Mouse (Mus musculus) lung, postnatal 36 days (tissue): Measurements from ENCODE around the gene Sftpd.

Experiments used
- DNase-seq: peaks from one replicate; pipeline ENCODE4 v3.0.0; 2022; ENCODE audit warnings: mixed read lengths

Sftpd gene

DNA sequence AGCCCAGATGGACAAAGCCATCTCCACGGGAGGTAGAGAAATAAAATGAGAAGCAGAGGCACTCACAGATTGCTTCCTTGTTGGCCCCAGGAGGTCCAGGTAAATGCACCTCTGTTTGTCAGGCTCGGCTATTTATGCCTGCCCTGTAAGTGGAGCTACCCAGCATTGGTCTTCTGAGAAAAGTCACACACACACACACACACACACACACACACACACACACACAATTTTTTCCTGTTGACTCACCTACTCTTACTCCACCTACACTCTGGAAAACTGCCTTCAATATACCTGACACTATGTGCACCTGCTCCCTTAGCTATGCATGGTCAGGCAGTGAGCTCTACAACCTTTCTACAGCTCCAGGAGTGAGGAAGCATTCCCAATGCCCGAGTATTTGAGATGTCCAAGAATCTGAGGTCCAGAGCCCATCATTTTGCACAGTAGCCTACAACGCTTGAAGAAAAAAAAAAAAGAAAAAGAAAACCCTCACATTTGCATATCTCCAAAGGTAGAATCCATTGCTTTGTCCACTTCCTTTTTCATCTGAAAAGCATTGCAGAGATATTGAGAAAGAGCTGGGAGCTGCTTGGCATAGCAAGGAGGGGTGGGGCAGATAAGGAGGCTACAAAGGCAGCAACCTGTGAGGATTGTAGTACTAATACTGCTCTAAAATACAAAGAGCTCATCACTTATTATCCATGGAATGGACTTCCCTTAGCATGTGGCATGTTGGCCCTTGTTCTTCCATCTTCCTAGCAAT lies at the start of gene Sftpd:
Sftpd (minus strand) TSS at position 91 of the 763 bp plus-strand sequence.
- peak; percentile 66 for DNase-seq

DNA sequence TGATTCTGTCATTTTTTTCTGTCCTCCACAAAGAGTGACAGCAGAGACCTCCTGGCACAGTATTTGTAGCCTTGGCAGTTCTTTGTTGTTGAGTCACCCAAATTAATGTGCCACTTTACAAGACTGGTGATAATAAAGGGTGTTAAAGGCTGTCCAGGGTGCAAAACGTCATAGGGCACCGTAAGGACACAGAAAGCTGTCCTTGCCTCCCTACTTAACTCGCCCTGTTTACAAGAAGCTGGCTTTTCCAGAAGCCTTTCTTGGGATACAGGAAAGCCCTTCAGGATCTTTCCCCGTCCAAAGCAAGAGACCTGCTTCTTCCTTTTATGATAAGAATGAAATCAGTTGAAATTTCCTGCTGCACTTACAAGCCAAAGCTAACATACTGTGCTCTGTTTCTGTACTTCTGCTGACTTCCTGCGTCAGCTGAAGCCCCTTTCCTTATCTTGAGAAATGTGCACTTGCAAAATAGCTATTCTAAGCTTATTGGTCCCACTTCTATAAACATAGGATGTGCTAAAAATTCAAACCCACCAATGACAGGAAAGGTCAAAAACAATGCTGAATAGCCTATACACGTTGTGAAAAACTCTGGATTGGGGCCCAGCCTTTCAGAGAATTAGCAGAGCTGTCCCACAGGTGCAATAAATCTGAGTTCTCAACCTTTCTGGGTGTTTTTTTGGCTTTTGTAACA lies 13.2 kb upstream of the Sftpd start:
- peak; percentile 28 for DNase-seq

DNA sequence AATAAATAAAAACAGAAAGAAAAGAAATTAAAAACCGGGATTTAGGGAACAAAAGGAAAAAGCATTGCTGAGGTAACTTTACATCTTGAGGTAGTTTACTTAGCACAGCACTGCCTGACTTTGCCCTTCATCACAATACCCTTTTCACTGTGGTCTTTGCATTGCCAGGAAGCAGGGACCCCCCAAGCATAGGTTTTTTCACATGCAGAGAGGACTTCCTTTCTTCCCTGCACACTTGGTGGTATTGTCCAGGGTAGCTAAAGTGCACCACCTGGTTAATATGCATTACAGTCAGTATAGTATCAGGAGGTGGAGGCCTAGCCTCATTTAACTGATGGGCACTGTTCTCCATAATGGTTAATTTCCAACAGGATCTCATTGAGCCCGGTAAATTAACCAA lies 4.5 kb upstream of the Sftpd start:
- DNase-seq: no peak

DNA sequence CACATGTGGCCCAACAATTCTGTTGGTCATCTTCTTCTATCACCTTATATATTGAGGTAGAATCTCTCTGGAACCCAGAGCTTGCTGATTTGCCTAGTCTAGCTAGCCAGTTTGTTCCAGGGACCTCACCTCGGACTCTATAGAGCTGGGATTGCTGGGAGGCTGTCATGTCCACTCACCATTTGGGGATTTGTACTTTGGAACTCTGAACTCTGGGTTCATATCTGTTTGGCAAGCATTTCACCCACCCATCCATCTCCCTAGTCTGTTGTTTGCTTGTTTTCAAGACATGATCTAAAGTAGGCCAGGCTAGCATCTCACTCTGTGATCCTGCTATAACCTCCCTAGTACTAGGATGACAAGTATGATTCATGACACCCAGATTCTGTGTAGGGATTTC lies 10.1 kb downstream of the Sftpd start:
- DNase-seq: no peak

DNA sequence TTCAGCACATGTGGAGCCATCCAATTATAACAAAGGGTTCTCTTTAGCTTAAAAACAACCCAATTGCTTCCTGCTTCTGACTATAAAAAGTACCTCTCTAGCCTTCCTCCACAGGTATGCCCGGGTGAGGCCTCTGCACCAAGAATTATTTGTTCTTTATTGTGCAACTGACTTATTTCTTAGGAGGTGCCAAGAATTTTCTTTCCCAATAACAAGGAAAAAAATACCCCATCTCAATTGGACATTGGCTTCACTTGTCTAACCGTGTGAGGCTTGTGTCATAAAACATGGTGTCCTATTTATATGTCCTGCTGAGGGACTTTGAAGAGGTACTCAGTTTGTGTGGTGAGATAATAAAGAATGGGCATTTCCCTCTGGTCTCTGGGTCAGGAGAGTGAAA lies 14.4 kb downstream of the Sftpd start:
- peak; percentile 53 for DNase-seq

DNA sequence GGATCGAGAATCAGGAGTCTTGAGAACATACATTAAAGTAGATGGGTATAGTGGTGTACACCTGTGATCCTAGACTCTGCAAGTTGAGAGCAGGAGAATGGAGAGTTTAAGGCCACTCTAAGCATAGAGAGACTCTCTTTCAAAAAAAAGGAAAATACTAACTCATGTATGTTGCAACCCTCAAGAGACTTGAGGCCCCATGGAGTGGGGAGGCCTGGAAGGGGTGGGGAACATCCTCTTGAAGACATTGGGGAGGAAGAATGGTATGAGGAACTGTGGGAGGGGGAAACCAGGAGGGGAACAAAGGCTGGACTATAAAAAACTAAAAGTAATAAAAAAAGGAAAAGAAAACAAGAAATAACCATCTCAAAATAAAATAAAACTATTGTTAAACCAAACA lies 16.4 kb downstream of the Sftpd start:
- peak; percentile 54 for DNase-seq

DNA sequence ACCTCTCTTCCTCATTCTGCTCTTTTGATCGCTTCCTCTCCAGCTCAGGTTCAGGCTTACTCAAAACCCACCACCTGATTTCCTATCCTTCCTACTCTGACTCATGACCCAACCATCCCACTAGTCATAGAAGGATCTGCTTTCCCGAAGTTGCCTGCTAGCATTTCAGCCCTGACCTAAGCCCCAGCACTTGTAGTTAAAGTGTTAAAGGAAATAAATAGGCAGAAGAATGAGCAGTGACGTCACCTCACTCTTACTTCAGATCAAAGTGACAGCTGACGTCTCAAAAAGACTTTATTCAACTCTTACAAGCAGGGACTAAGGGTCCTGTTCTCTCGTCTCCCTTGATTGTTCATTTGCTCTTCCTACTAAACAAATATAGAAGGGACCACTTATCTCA lies 17.7 kb downstream of the Sftpd start:
- DNase-seq: peak; percentile 59

DNA sequence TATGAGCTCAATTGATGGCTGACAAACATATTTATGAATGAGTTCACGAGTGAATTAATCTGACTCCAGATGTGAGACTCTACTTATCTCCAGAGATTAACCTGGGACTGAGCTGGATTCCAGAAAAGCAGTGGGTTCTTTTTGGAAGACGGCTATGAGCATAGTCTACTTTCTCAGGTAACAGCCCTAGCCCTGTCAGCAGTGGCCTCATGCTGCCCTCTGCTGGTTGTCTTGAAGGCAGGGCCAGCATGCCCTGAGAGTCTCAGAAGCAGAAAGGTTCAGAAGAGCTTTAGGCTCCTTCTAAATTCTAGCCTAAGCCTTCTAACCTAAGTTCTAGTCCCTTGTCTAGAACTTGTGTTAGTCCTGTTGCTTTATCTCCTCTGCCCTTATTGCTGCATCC lies 22.3 kb downstream of the Sftpd start:
- peak; percentile 75 for DNase-seq

DNA sequence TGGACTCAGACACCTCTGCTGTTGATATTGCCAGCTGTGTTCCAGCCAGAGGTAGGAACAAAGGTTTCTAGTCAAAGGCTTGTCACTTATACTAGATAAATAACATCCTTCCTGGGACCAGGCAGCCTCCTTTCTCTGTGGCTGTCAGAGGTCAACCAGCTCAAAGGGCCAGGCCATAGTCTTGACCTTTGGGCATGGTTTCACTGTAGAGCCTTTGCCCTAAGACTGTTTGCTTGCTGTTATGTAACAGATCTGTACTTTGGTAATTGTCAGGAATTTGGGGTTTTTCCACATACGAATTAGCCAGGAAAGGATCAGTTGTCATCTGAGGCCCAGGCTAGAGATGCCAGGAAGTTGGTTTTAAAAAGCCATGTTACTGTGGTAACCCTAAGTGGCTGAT lies 24.2 kb downstream of the Sftpd start:
- peak; percentile 71 for DNase-seq

DNA sequence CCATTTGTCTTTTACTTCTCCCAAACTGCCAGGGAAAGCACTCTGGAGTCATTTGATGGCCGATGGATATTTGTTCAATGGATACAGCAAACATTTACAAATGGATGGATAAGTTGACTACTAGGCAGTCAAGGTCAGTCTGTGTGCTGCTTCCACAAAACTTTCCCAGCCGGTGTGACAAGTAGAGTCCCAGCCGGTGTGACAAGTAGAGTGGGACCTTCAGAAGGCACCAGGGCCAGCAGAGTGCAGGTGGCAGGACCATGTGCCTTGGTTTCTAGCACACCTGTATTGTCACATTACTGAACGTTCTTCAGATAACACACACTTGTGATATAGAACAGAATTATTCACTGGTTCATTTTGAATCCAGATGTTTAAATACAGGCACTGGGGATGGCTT lies 24.9 kb downstream of the Sftpd start:
- DNase-seq: peak; percentile 30

DNA sequence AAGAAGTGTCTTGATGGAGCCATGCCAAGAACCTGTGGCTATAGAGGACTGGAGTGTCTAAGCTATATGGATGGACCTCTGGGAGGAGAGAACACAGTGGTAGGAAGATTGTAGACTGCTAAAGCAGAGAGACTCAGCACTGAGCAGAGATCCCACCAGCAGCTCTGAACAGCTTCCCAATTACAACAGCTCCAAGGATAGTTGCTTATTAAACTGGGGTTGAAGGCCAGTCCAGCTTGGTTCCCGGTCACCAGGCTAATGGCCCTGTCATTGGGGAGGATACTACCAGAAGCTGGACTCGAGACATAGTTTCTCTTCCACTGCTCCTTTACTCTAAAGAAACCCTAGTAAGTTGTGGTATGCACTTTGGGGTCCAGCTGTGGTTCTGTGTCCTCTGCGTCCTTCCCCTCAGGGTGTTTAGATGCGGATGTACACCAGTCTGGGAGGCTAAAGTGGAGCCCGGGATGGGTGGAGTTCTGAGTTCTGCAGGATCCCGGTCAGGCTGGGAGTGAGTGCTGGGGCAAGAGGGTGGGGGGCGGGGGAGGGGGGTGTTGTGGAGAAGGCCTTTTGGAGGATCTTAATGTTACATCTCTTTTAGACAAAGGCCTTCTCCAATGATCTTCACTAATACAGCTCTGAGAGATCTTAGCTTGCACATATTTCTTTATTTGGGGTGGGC lies 33.6 kb downstream of the Sftpd start, which contains the start of gene Mbl1:
Mbl1 (plus strand) TSS at position 239 of the 679 bp plus-strand sequence.
- DNase-seq: no peak

DNA sequence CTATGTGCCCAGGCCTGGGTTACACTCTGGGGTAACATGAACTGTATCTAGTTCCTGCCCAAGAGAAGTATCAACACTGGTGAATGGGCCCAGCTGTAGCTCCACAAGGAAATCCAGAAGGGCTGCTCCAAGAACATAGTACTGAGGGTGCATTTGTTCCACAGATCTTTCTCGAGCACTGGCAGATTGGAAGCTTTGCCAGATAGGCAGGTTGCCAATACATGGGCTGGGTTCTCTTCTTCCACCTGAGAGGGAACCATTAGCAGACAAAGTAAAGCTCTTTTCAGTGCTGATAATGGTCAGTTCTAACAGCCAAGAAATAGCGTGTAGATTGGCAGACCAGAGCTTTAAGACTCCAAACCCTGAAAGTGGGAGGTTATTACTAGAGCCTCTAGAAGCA lies 37.6 kb downstream of the Sftpd start:
- peak; percentile 84 for DNase-seq

DNA sequence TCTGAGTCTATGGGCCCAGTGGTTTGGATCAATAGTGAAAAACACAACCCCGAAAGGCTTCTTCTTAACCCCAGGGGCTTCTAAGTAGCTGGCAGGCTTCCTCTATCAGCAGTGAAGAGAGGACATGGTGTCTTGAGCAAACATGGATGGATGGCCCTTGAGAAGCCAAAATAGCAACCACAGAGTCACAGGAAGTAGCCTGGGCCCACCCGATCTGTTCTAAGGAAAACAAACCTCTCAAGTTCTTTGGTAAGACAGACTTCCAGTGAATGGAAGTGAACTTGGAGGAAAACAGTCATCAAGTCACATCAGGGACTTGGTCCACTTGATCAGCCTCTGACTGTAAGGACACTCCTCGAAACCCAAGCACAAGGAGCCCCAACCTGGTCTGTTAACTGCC lies 38.0 kb downstream of the Sftpd start:
- DNase-seq: peak; percentile 82

DNA sequence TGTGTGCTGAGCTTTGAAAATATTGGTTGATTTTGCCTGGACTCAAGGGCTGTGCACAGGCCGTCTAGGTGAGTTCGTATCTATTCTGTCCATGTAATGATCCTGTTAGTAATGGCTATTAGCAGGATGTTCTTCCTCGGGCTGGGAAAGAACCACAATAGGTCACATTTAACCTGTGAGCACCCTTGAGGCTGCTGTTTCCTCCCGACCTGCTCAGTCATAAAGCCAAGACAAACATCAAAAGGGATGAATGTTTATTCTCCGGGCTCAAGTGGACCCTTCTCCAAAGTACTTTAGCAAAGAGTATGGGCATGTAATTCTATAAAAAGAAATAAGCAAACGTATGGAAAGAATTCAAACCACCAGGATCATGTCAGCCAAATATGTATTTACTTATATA lies 38.9 kb downstream of the Sftpd start:
- peak; percentile 87 for DNase-seq

DNA sequence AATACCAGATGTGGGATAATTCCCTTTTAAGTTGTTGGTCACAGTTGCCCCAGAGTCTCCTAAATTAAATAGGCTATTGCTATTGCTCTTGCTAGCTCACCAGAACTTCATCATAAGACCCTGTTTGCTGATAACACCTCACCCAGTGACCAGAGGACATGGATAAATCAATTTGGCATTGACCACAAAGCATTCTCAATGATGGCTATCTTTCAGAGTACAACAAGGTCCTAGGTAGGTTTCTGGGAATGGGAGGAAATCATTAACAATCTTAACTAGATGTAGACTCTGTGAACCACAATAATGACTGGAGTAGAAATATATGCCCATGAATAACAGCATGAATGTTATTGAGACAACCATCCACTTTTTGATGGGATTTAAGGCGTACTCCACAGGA lies 44.3 kb downstream of the Sftpd start:
- DNase-seq: no peak

DNA sequence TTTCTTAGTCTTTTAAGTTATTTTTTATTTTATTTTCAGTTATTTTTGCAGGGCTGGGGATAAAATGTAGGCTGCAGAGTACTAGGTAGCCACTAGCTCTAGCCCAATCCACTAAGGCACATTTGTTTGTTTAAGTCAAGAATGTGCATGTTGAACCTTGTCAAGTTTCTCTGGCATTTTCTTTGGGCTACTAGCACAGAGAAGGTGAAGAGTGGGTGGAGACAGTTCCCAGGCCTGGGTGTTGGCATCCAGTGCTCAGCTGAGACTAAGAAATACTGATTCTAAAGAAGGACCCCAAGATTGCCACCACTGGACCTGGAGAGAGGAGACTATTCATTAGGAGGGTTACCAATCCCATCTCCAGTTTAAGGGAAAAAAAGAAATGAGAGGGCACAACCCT lies 47.9 kb downstream of the Sftpd start:
- DNase-seq: peak; percentile 66

DNA sequence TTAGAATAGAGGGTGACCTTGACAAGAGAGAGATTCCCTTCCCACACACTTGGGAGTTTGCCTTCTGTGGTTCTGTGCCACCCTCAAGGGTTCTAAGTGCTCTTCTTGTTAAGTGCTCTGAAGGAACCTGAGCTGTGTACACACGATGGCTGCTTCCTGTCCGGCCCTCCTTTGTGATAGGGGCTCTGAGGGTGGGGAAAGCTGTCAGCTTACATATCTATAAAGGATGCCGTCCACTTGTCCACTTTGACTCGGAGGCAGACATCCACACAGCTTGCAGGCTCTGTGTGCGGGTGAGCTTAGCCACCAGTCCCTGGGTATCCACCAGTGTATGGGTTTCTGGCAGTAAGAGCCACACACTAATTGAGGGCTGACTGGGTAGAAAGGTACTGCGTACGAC lies 53.4 kb downstream of the Sftpd start, which contains the start of gene Sftpa1:
Sftpa1 (plus strand) TSS at position 243 of the 400 bp plus-strand sequence.
- DNase-seq: peak; percentile 81

DNA sequence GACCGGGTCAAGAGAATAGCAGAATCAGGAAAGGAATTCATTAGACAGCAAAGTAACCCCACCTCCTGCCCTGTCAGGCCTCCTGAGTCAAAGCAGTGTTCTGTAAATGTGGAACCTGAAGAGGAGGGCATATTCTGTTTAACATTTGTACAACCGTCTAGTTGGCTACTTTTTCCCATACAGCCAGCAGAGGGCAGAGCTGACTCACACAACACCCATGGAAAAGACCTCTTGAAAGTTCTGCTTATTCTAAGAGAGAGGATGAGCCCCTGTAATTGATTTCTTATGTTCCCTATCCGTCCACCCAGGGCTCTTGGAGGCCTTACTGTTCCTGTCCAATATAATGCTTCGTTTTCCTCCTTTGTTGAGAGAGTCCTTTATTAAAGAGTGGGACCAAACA lies 57.0 kb downstream of the Sftpd start:
- peak; percentile 69 for DNase-seq

DNA sequence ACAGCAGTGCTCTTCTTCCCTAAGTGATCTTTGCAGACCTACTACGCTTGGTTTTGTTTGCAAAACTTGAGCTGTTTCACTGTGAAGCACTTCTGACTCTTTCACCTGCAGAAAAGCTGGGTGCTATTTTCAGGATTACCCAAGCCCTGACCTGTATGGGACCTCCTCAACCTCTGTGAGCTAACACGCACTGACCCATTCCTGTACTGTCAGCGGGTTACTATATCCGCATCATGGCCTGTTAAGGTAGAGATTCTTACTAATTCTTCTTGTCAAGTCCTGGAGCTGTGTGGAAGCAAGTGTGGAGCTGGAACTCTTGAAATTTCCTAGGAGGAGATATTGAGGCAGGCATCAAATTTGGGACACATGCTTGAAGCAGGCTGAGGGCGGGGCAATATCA lies 60.3 kb downstream of the Sftpd start:
- DNase-seq: no peak
